Mouse (Mus musculus) CD8-positive naive resting alpha-beta T cell, adult 57 days (primary cell): ENCODE results near the gene Sirt1. TPM values are rescaled to one million over a fixed set of nuclear protein-coding genes. Genes with fewer than 3 reads are reported as not detected.

Experiments used
- total RNA-seq: library from RNA; stranded (reverse); gene quantifications from one replicate; pipeline ENCODE4 v1.2.4, GENCODE M21; 2023

The Sirt1 gene
- total RNA-seq, result 54.6 TPM

DNA sequence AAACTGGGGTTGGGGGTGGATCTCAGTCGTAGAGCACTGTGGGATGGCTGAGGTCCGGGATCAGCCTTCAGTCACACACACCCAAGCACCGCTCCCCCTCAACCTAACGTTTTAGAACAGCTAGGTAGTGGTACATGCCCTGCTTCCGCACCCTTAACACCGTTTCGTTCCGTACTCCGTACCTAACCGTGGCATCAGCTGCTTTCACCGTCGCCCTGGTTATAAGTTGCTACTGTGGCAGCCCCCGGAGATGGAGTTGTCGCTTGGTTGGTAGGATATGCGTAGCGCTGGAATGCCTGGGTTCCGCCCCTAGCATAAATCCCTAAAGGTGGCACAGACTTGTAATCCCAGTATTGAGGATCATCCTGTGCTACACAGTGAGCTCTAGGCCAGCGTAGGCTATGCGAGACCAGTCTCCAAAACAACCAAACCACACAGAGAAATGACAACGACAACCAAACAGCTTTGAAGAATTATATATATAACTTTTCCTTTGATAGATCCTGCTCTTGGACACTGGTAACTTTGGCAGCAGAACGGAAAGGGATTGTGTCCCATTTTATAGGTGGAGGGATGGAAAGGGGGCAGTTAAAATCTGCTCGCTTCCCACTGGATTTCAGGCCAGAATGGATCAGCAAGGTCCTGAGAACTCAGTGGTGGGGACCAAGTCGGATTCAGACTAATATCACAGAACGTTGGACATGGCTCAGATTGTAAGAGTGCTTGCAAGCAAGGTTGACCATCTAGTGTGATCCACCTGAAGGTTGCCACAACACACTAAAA lies at the start of gene Sirt1:
Gene Sirt1 (minus strand): TSS at position 207 of the 783 bp plus-strand sequence.

DNA sequence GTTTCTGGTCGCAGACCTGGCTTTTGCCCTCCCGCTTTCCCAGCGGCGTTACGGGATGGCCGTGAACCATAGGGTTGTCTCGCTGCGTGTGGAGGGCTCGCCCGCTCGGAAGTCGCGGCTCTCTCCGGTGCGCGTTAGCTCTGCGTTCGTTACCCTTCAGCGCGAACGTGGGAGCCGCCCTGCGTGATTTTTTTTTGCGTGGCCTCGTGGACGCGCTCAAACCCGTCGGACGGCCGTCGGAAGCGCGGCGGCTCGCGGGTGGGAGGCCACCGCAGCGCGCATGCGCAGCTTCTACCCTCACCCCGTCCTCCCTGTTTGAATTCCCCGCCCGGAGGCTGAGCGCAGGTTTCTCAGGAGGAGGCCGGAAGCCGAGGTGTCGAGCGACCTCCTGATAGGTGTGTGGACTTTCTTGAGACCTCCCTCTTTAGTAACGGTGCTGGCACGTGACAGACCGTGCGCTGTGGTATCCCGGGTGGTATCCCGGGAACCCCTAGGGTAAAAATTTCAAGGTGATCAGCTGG lies 48.3 kb upstream of the Sirt1 start, which contains the start of gene Ctnna3:
Gene Ctnna3 (plus strand): TSS at position 314 of the 521 bp plus-strand sequence.

DNA sequence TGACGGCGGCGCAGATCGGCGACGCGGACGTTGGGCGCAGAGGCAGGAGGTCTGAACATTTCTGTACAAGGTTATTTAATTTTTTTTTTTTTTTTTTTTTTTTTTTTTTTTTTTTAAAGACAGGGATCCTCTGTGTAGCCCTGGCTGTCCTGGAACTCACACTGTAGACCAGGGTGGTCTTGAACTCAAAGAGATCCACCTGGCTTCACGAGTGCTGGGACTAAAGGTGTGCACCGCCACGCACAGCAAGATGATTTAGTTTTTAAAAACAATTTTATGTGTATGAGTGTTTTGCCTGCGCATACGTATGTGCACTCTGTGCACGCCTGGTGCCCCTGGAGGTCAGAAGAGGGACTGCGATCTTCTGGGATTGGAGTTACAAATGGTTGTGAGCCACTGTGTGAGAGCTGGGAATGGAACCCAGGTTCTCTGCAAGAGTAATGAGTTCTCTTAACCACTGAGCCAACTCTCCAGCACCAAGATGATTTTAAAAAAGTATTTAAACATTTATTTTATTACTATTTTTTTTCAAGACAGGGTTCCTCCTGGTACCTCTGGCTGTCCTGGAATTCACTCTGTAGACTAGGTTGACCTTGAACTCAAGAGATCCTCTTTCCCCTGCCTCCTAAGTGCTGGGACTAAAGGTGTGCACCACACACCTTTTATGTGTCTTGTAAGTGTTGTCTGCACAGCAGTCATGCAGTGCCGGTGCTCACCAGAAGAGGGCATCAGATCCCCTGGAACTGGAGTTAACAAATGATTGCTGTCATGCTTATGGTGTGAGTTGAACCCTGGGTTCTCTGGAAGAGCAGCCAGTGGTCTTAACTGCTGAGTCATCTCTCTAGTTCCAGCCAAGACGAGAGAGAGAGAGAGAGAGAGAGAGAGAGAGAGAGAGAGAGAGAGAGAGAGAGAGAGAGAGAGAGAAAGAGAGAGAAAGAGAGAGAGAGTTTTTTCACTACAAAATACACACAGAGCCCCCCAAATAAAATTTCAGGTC lies 40.5 kb upstream of the Sirt1 start, which contains the start of gene Gm7075:
Gene Gm7075 (minus strand): TSS at position 51 of the 997 bp plus-strand sequence.

DNA sequence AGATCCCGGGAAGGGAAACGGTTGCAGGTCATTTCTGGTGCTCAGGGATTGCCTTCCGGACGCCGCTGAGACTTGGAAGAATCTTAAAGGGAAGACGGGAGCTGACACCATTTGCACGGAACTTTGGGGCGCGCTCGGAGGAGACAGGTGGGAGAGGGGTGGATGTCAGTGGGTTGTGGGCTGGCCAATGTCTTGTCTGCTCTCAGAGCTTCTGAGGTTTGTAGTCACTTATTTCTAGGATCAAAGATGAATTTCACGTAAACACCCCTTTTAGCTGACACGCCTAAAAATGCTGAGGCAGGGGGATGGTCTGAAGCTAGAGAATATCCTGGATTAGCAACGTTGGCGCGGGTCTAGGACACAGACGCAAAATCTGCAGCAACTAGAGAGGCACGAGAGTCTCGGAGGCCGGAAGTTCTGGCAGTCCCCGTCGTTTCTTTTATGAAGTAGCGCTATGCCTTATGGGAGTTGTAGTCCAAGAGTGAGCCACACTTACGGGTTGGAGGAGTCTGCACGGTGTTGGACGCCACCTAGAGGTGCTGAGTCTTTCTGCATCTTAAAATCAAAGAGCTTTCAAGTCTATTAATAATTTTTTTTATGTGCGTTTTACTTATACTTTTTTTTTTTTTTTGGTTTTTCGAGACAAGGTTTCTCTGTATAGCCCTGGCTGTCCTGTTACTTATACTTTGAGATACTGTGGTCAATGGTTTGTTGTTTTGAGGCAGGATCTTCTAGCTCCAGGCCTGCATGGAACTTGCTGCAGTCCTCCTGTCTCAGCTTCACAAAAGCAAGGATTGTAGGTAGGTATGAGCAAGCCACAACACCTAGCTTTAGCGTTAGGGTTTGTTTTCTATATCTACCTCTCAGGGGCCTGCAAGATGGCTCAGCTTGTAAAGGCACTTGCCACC lies 1.1 kb upstream of the Sirt1 start, which contains the start of gene Dnajc12:
Gene Dnajc12 (plus strand): TSS at position 72 of the 908 bp plus-strand sequence.

Other genes starting within 250 kb of the Sirt1 start
- not detected for gene Mypn, start 177.8 kb downstream of the Sirt1 start, total RNA-seq
- 127 TPM for gene Herc4, start 137.9 kb downstream of the Sirt1 start, total RNA-seq
- 2.8 TPM for gene Dnajc12, start 739 bp upstream of the Sirt1 start, total RNA-seq
- gene Gm7075, start 40.1 kb upstream of the Sirt1 start, total RNA-seq, result not detected
- gene Ctnna3, start 48.4 kb upstream of the Sirt1 start, total RNA-seq, result not detected